Mouse (Mus musculus) adrenal gland, adult 18-20 months (tissue): ENCODE measurements around the gene Coro2b. TPM values are rescaled to one million over a fixed set of nuclear protein-coding genes. Genes with fewer than 3 reads are reported as not detected.
A peak's percentile ranks its signal among the peaks of the same experiment; 100 is the strongest.
"Not testable (repeated sequence)": the region's sequence is repeated elsewhere in the genome, so short reads cannot be mapped to it uniquely, and the experiment has no call there.

ENCODE experiments used
- DNase-seq, 2 experiments: peaks; one replicate each; pipeline ENCODE4 v3.0.0; 2021 to 2022; ENCODE audit warnings: low spot score in 2 of 2
- total RNA-seq, 2 experiments: library from RNA; stranded (reverse); gene quantifications; 1 replicate in 1 of 2; 2 replicates in 1 of 2; pipeline ENCODE4 v1.2.3; 2021

Gene Coro2b
- total RNA-seq, 2 experiments from 2014 or later, result 10.5 to 14.8 TPM

GRCm38 (mm10) chr9:62450862-62451261 is 86.0 kb downstream of the Coro2b start:
- DNase-seq, result no peak

- no peak for DNase-seq
Observed at GRCm38 (mm10) chr9:62450355-62450754, 86.5 kb downstream of the Coro2b start.

- DNase-seq, result not testable (repeated sequence)
Observed at GRCm38 (mm10) chr9:62447337-62447736, 89.5 kb downstream of the Coro2b start.

GRCm38 (mm10) chr9:62438755-62439101 is 98.1 kb downstream of the Coro2b start:
- DNase-seq, result no peak

GRCm38 (mm10) chr9:62438085-62438754 is 98.6 kb downstream of the Coro2b start:
- no peak for DNase-seq

GRCm38 (mm10) chr9:62437446-62437845 is 99.4 kb downstream of the Coro2b start:
- DNase-seq, result no peak

- peak; percentile 45 to 51 for DNase-seq
Observed at GRCm38 (mm10) chr9:62435613-62436318, 101.1 kb downstream of the Coro2b start.

GRCm38 (mm10) chr9:62432261-62433060 is 104.4 kb downstream of the Coro2b start:
- no peak for DNase-seq

- no peak for DNase-seq
Observed at GRCm38 (mm10) chr9:62430741-62431140, 106.1 kb downstream of the Coro2b start.

- DNase-seq, result peak; percentile 35 to 48
Observed at GRCm38 (mm10) chr9:62427010-62427409, 109.8 kb downstream of the Coro2b start.

- DNase-seq, result no peak
Observed at GRCm38 (mm10) chr9:62426531-62426930, 110.3 kb downstream of the Coro2b start.

- DNase-seq, result peak in 1 of 2 experiments; percentile 19
Observed at GRCm38 (mm10) chr9:62426021-62426420, 110.8 kb downstream of the Coro2b start.

- peak in 1 of 2 experiments; percentile 23 for DNase-seq
Observed at GRCm38 (mm10) chr9:62425265-62425664, 111.6 kb downstream of the Coro2b start.

- DNase-seq, result no peak
Observed at GRCm38 (mm10) chr9:62423871-62424270, 113.0 kb downstream of the Coro2b start.

- DNase-seq, result no peak
Observed at GRCm38 (mm10) chr9:62422926-62423325, 113.9 kb downstream of the Coro2b start.

- no peak for DNase-seq
Observed at GRCm38 (mm10) chr9:62421911-62422310, 114.9 kb downstream of the Coro2b start.

- DNase-seq, result peak; percentile 72 to 78
Observed at GRCm38 (mm10) chr9:62421027-62421426, 115.8 kb downstream of the Coro2b start.

- DNase-seq, result peak in 1 of 2 experiments; percentile 42
Observed at GRCm38 (mm10) chr9:62420261-62420917, 116.5 kb downstream of the Coro2b start.

- DNase-seq, result no peak
Observed at GRCm38 (mm10) chr9:62418742-62419141, 118.1 kb downstream of the Coro2b start.

- no peak for DNase-seq
Observed at GRCm38 (mm10) chr9:62407357-62408146, 129.3 kb downstream of the Coro2b start.
